Mouse (Mus musculus): ENCODE data around the gene Krt78. TPM values are rescaled to one million over a fixed set of nuclear protein-coding genes. Genes with fewer than 3 reads are reported as not detected.

Krt78 gene
- total and polyA plus RNA-seq, 3 experiments = not detected

DNA sequence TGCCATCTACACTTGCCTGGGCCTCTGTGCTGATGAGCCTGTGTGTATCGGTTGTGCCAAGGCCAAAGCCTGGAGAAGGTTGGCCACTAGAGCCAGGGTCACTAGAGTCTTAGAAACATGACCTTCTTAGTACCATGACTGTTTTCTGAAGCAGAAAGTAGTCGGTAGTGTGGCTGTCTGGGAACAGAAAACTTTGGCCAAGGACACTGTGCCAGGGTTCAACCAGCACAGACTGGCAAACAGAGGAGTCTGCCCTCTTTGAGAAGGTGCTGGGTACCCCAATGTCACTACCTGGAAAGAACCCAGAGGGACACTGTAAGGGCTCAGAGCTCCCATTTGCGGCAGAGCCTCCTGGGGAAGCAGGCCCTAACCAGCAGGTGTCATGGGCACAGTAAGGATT lies 22.6 kb upstream of the Krt78 start:
- Histone ChIP-seq H3K36me3 (replicated peaks in 1 of 2; ENCODE audit: control insufficient read depth in 1 of 2, insufficient read depth in 1 of 2, low read length in 1 of 2) (no peaks in the 10 kb centered on the region), H3K9me3 (replicated peaks; ENCODE audit: low read length) (no peaks in the 10 kb centered on the region), H3K27ac (ENCODE audit: insufficient read depth, low read depth) (no peak overlapping the region), H3K4me2 (ENCODE audit: insufficient read depth, low read depth, poor library complexity, severe bottlenecking) (peak overlapping the region; percentile 46; the same call in 1 of the 2 replicates), H3K27me3 (replicated peaks) (peaks cover 81% of the 10 kb centered on the region), H3K4me1 (ENCODE audit: control insufficient read depth in 1 of 2, insufficient read depth in 2 of 2) (peaks cover 5 to 24% of the 10 kb centered on the region in 2 experiments; a peak in 3 of 4 replicates), H3K4me3 (replicated peaks in 1 of 3; ENCODE audit: low read depth in 2 of 3, low read length in 2 of 3, poor library complexity in 1 of 3) (no peak overlapping the region), H3K9ac (ENCODE audit: insufficient read depth, low read depth) (no peak overlapping the region), H3K79me2 (replicated peaks; ENCODE audit: control insufficient read depth, extremely low read depth, insufficient read depth, poor library complexity, severe bottlenecking) (no peaks in the 10 kb centered on the region)
- in situ Hi-C loops (cut with MboI; ENCODE audit: low pct_ligation_motif_present, low pct_unique_long_range_greater_than_20kb, low sequenced_read_pairs) (loop anchor here (10.0 kb wide), 2 partner anchors 132 to 452 kb away; no protein-coding TSS in a partner anchor), dilution Hi-C loops (cut with MboI; ENCODE audit: extremely low pct_ligation_motif_present, extremely low pct_unique_long_range_greater_than_20kb, low sequenced_read_pairs) (no loop called here)
- TF ChIP-seq SIN3A (IDR thresholded peaks at IDR 0.05; ENCODE audit: low read length) = no peak
- no peak for TF ChIP-seq UBTF (IDR thresholded peaks at IDR 0.05; ENCODE audit: low read depth, low read length)
- no peak for TF ChIP-seq POLR2A (IDR thresholded peaks at IDR 0.05; ENCODE audit: low read depth, low read length)
- no peak for DNase-seq (ENCODE audit: extremely low read depth)

GRCm38 (mm10) chr15:101976023-101976422 lies 21.9 kb upstream of the Krt78 start:
- DNase-seq (ENCODE audit: extremely low read depth) = no peak
- no peak overlapping the region for H3K4me3 ChIP-seq (replicated peaks in 1 of 3; ENCODE audit: low read depth in 2 of 3, low read length in 2 of 3, poor library complexity in 1 of 3)
- no peaks in the 10 kb centered on the region for H3K36me3 ChIP-seq (replicated peaks in 1 of 2; ENCODE audit: control insufficient read depth in 1 of 2, insufficient read depth in 1 of 2, low read length in 1 of 2)
- H3K79me2 ChIP-seq (replicated peaks; ENCODE audit: control insufficient read depth, extremely low read depth, insufficient read depth, poor library complexity, severe bottlenecking) = no peaks in the 10 kb centered on the region
- no peaks in the 10 kb centered on the region for H3K9me3 ChIP-seq (replicated peaks; ENCODE audit: low read length)
- no peak for TF ChIP-seq UBTF (IDR thresholded peaks at IDR 0.05; ENCODE audit: low read depth, low read length)
- TF ChIP-seq ETS1 (conservative IDR thresholded peaks at IDR 0.05; ENCODE audit: low read depth, low read length) = no peak
- TF ChIP-seq MAX (IDR thresholded peaks at IDR 0.05; ENCODE audit: low read length) = no peak
- no peak for TF ChIP-seq PAX5 (IDR thresholded peaks at IDR 0.05; ENCODE audit: low read length)
- no peak for TF ChIP-seq CTCF (conservative IDR thresholded peaks at IDR 0.05 in 1 of 2, IDR thresholded peaks at IDR 0.05 in 1 of 2; ENCODE audit: low read depth in 2 of 2, low read length in 2 of 2)
- TF ChIP-seq E2F4 (IDR thresholded peaks at IDR 0.05; ENCODE audit: insufficient replicate concordance, low read depth, low read length) = no peak
- TF ChIP-seq ZMIZ1 (IDR thresholded peaks at IDR 0.05; ENCODE audit: low read depth, low read length) = no peak
- no peak for TF ChIP-seq NRF1 (IDR thresholded peaks at IDR 0.05; ENCODE audit: low read depth, low read length)
- TF ChIP-seq JUND (conservative IDR thresholded peaks at IDR 0.05; ENCODE audit: low read depth, low read length) = no peak
- no peak overlapping the region for H3K4me2 ChIP-seq (ENCODE audit: insufficient read depth, low read depth, poor library complexity, severe bottlenecking)
- peaks cover 5 to 24% of the 10 kb centered on the region in 2 experiments; a peak in 3 of 4 replicates for H3K4me1 ChIP-seq (ENCODE audit: control insufficient read depth in 1 of 2, insufficient read depth in 2 of 2)
- no peak overlapping the region for H3K9ac ChIP-seq (ENCODE audit: insufficient read depth, low read depth)
- dilution Hi-C loops (cut with MboI; ENCODE audit: extremely low pct_ligation_motif_present, extremely low pct_unique_long_range_greater_than_20kb, low sequenced_read_pairs) (no loop called here), in situ Hi-C loops (cut with MboI; ENCODE audit: low pct_ligation_motif_present, low pct_unique_long_range_greater_than_20kb, low sequenced_read_pairs) (loop anchor here (10.0 kb wide), 2 partner anchors 131 to 451 kb away; no protein-coding TSS in a partner anchor)
- no peak overlapping the region for H3K27ac ChIP-seq (ENCODE audit: insufficient read depth, low read depth)
- H3K27me3 ChIP-seq (replicated peaks) = peaks cover 85% of the 10 kb centered on the region

- Histone ChIP-seq H3K9me3 (replicated peaks; ENCODE audit: low read length) (no peaks in the 10 kb centered on the region), H3K27ac (ENCODE audit: insufficient read depth, low read depth) (no peak overlapping the region), H3K4me1 (ENCODE audit: control insufficient read depth in 1 of 2, insufficient read depth in 2 of 2) (peaks cover 5 to 24% of the 10 kb centered on the region in 2 experiments; a peak in 3 of 4 replicates), H3K79me2 (replicated peaks; ENCODE audit: control insufficient read depth, extremely low read depth, insufficient read depth, poor library complexity, severe bottlenecking) (no peaks in the 10 kb centered on the region), H3K36me3 (replicated peaks in 1 of 2; ENCODE audit: control insufficient read depth in 1 of 2, insufficient read depth in 1 of 2, low read length in 1 of 2) (no peaks in the 10 kb centered on the region), H3K4me3 (replicated peaks in 1 of 3; ENCODE audit: low read depth in 2 of 3, low read length in 2 of 3, poor library complexity in 1 of 3) (no peak overlapping the region), H3K4me2 (ENCODE audit: insufficient read depth, low read depth, poor library complexity, severe bottlenecking) (peak overlapping the region; percentile 70; the same call in 1 of the 2 replicates), H3K27me3 (replicated peaks) (peaks cover 89% of the 10 kb centered on the region), H3K9ac (ENCODE audit: insufficient read depth, low read depth) (no peak overlapping the region)
- in situ Hi-C loops (cut with MboI; ENCODE audit: low pct_ligation_motif_present, low pct_unique_long_range_greater_than_20kb, low sequenced_read_pairs) = loop anchor here (10.0 kb wide), 2 partner anchors 129 to 449 kb away; no protein-coding TSS in a partner anchor
- DNase-seq (ENCODE audit: extremely low read depth) = no peak
- TF ChIP-seq EP300 (IDR thresholded peaks at IDR 0.05; ENCODE audit: low read length) = no peak
- no peak for TF ChIP-seq POLR2AphosphoS2 (IDR thresholded peaks at IDR 0.05; ENCODE audit: low read depth, low read length)
- dilution Hi-C loops (cut with MboI; ENCODE audit: extremely low pct_ligation_motif_present, extremely low pct_unique_long_range_greater_than_20kb, low sequenced_read_pairs) = no loop called here
Observed at GRCm38 (mm10) chr15:101974083-101974845, 20.2 kb upstream of the Krt78 start.
